Mouse (Mus musculus) liver, embryonic 14.5 days (tissue): ENCODE results near the gene Fgd2. TPM values are rescaled to one million over a fixed set of nuclear protein-coding genes. Genes with fewer than 3 reads are reported as not detected.
A peak's percentile ranks its signal among the peaks of the same experiment; 100 is the strongest.

Experiments
- ATAC-seq: fragments of 200-750 bp; cut with Nextera tagmentation; 2 replicates; pipeline ENCODE4 v1.8.0; 2017; ENCODE audit warnings: moderate number of reproducible peaks, mild to moderate bottlenecking, moderate library complexity; ENCODE audit not compliant: insufficient read depth
- DNase-seq, 3 experiments: peaks; one replicate each; pipeline ENCODE4 v3.0.0-alpha.2; 2012 to 2013; ENCODE audit warnings: low read depth in 3 of 3, low spot score in 3 of 3
- H3K27ac ChIP-seq: fragments of 300-500 bp; sonication (generic); 2 replicates; pipeline ENCODE4 v1.5.1; 2014; ENCODE audit warnings: moderate library complexity, mild to moderate bottlenecking, control low read depth, inconsistent platforms
- H3K27me3 ChIP-seq: fragments of 300-500 bp; sonication (generic); 2 replicates; pipeline ENCODE4 v1.6.1; 2014; ENCODE audit warnings: mild to moderate bottlenecking, low read length, moderate library complexity; ENCODE audit not compliant: control insufficient read depth, insufficient read depth
- H3K36me3 ChIP-seq: fragments of 300-500 bp; sonication (generic); replicated peaks from 2 replicates; pipeline ENCODE4 v1.6.1; 2014; ENCODE audit warnings: low read depth; ENCODE audit not compliant: control insufficient read depth, insufficient read depth
- H3K4me1 ChIP-seq, 2 experiments: fragments of 200-500 bp in 1 of 2; fragments of 300-500 bp in 1 of 2; sonication (generic) in 1 of 2; replicated peaks; 2 replicates each; pipeline ENCODE4 v1.6.1; 2012 to 2014; ENCODE audit warnings: antibody characterized with exemption in 1 of 2, inconsistent platforms in 1 of 2, low read length in 1 of 2; ENCODE audit not compliant: control insufficient read depth in 2 of 2, insufficient read depth in 2 of 2
- H3K4me2 ChIP-seq: fragments of 300-500 bp; sonication (generic); 2 replicates; pipeline ENCODE4 v1.6.1; 2014; ENCODE audit warnings: low read depth, mild to moderate bottlenecking, control low read depth, moderate library complexity
- H3K4me3 ChIP-seq, 2 experiments: fragments of 200-500 bp in 1 of 2; fragments of 300-500 bp in 1 of 2; sonication (generic) in 1 of 2; 2 replicates each; pipeline ENCODE4 v1.5.1; 2012 to 2014; ENCODE audit warnings: low read depth in 2 of 2, low read length in 2 of 2, mild to moderate bottlenecking in 2 of 2, control low read depth in 1 of 2, inconsistent platforms in 1 of 2, moderate library complexity in 1 of 2; ENCODE audit not compliant: insufficient read depth in 1 of 2
- H3K9ac ChIP-seq: fragments of 300-500 bp; sonication (generic); replicated peaks from 2 replicates; pipeline ENCODE4 v1.6.1; 2014; ENCODE audit warnings: mild to moderate bottlenecking, control low read depth, moderate library complexity
- H3K9me3 ChIP-seq: fragments of 300-500 bp; sonication (generic); 2 replicates; pipeline ENCODE4 v1.6.1; 2016; ENCODE audit warnings: low read length, mixed read lengths; ENCODE audit not compliant: control insufficient read depth
- CTCF ChIP-seq: IDR thresholded peaks from 2 replicates; pipeline ENCODE4 v1.5.1; 2016; ENCODE audit warnings: antibody characterized with exemption, low read depth, control low read depth
- EP300 ChIP-seq: IDR thresholded peaks from 2 replicates; pipeline ENCODE4 v1.6.1; 2016; ENCODE audit warnings: antibody characterized with exemption, low read depth
- WGBS: fragments of 180-500 bp; shearing (Covaris S2); extraction: QIAGEN DNeasy Blood & Tissue Kit; methylation state at CpG from one replicate; pipeline ENCODE4 v1.1.7; 2014; ENCODE audit not compliant: insufficient replicate concordance; 5-methylcytosine and 5-hydroxymethylcytosine counted together
- polyA plus RNA-seq, 2 experiments: library from polyadenylated mRNA; depleted of rRNA in 1 of 2; stranded (reverse) in 1 of 2; unstranded in 1 of 2; fragments of >200 nt; fragmentation: Nextera tagmentation in 1 of 2; extraction: Ambion mirVana in 1 of 2; gene quantifications; 2 replicates each; pipeline versions ENCODE4 v1.2.1 to v1.2.3; 2012 to 2014

Gene Fgd2
- polyA plus RNA-seq, 2 experiments, result 3.8 to 8.5 TPM

- TF ChIP-seq EP300, result no peak
- TF ChIP-seq CTCF, result no peak
- DNase-seq, result no peak
- no peak overlapping the region for H3K4me3 ChIP-seq
- H3K9ac ChIP-seq, result no peak overlapping the region
- no peak overlapping the region for H3K4me2 ChIP-seq
- H3K27ac ChIP-seq, result no peak overlapping the region
- WGBS, result 64% methylated on average over 9 of the region's 9 CpGs
- H3K4me1 ChIP-seq, result peaks cover 0 to 2% of the 10 kb centered on the region in 2 experiments; a peak in 2 of 4 replicates
- H3K36me3 ChIP-seq, result no peaks in the 10 kb centered on the region
- H3K27me3 ChIP-seq, result no peaks in the 10 kb centered on the region
- H3K9me3 ChIP-seq, result no peaks in the 10 kb centered on the region
- ATAC-seq, result no peak
Observed at GRCm38 (mm10) chr17:29383923-29384322, 23.2 kb downstream of the Fgd2 start.

- Histone ChIP-seq H3K4me3 (no peak overlapping the region), H3K9ac (no peak overlapping the region; the same call in 1 of the 2 replicates), H3K27ac (no peak overlapping the region), H3K9me3 (no peaks in the 10 kb centered on the region), H3K4me1 (peaks cover 0 to 2% of the 10 kb centered on the region in 2 experiments; a peak in 2 of 4 replicates), H3K27me3 (no peaks in the 10 kb centered on the region), H3K4me2 (no peak overlapping the region), H3K36me3 (no peaks in the 10 kb centered on the region)
- WGBS, result 38% methylated on average over 5 of the region's 5 CpGs
- peak; percentile 67 for ATAC-seq
- no peak for DNase-seq
- TF ChIP-seq EP300 (no peak), CTCF (no peak)
Observed at GRCm38 (mm10) chr17:29384850-29385438, 24.2 kb downstream of the Fgd2 start.

GRCm38 (mm10) chr17:29385746-29386145 is 25.0 kb downstream of the Fgd2 start:
- ATAC-seq, result no peak
- H3K4me1 ChIP-seq, result peaks cover 0 to 2% of the 10 kb centered on the region in 2 experiments; a peak in 2 of 4 replicates
- TF ChIP-seq CTCF, result no peak
- TF ChIP-seq EP300, result no peak
- 81% methylated on average over 6 of the region's 6 CpGs for WGBS
- H3K4me3 ChIP-seq, result no peak overlapping the region
- no peaks in the 10 kb centered on the region for H3K27me3 ChIP-seq
- H3K36me3 ChIP-seq, result no peaks in the 10 kb centered on the region
- no peak for DNase-seq
- H3K4me2 ChIP-seq, result no peak overlapping the region
- no peaks in the 10 kb centered on the region for H3K9me3 ChIP-seq
- H3K27ac ChIP-seq, result no peak overlapping the region
- no peak overlapping the region for H3K9ac ChIP-seq

GRCm38 (mm10) chr17:29388978-29389377 is 28.3 kb downstream of the Fgd2 start:
- H3K9me3 ChIP-seq, result no peaks in the 10 kb centered on the region
- no peaks in the 10 kb centered on the region for H3K36me3 ChIP-seq
- peaks cover 5 to 19% of the 10 kb centered on the region in 2 experiments; a peak in 2 of 4 replicates for H3K4me1 ChIP-seq
- no peak for TF ChIP-seq CTCF
- no peak for TF ChIP-seq EP300
- WGBS, result 77% methylated on average over 11 of the region's 11 CpGs
- DNase-seq, result no peak
- no peak for ATAC-seq
- no peak overlapping the region for H3K4me2 ChIP-seq
- H3K9ac ChIP-seq, result no peak overlapping the region
- H3K4me3 ChIP-seq, result no peak overlapping the region
- H3K27me3 ChIP-seq, result no peaks in the 10 kb centered on the region
- no peak overlapping the region for H3K27ac ChIP-seq

- H3K4me3 ChIP-seq, result no peak overlapping the region
- ATAC-seq (no peak), DNase-seq (no peak)
- no peak overlapping the region for H3K27ac ChIP-seq
- no peaks in the 10 kb centered on the region for H3K9me3 ChIP-seq
- H3K27me3 ChIP-seq, result no peaks in the 10 kb centered on the region
- TF ChIP-seq EP300, result no peak
- TF ChIP-seq CTCF, result no peak
- peaks cover 5 to 28% of the 10 kb centered on the region in 2 experiments; a peak in 2 of 4 replicates for H3K4me1 ChIP-seq
- WGBS, result 25% methylated on average over 8 of the region's 8 CpGs
- no peaks in the 10 kb centered on the region for H3K36me3 ChIP-seq
- no peak overlapping the region for H3K4me2 ChIP-seq
- no peak overlapping the region for H3K9ac ChIP-seq
Observed at GRCm38 (mm10) chr17:29391280-29391679, 30.6 kb downstream of the Fgd2 start.
